Mouse (Mus musculus): ENCODE data around the gene Gli3. TPM values are rescaled to one million over a fixed set of nuclear protein-coding genes. Genes with fewer than 3 reads are reported as not detected.

Gli3 gene
- polyA plus RNA-seq, 1 experiment from 2014 or later: 35.2 TPM

GRCm38 (mm10) chr13:15513114-15513513 lies 50.1 kb downstream of the Gli3 start:
- no peak overlapping the region for H3K27ac ChIP-seq (ENCODE audit: low read length)
- ATAC-seq (ENCODE audit: insufficient number of reproducible peaks, insufficient read depth, low FRiP score, low read depth): no peak
- H3K9me3 ChIP-seq (ENCODE audit: control insufficient read depth, low read depth, low read length): no peaks in the 10 kb centered on the region
- no peaks in the 10 kb centered on the region for H3K36me3 ChIP-seq (ENCODE audit: control insufficient read depth, insufficient read depth, low read length)
- no peak overlapping the region for H3K4me2 ChIP-seq (replicated peaks; ENCODE audit: low read depth, low read length)
- H3K27me3 ChIP-seq (ENCODE audit: control insufficient read depth, insufficient read depth, low read length): no peaks in the 10 kb centered on the region
- no peak overlapping the region for H3K9ac ChIP-seq (replicated peaks; ENCODE audit: low read depth, low read length)
- 77% methylated on average over 5 of the region's 5 CpGs for WGBS
- H3K4me3 ChIP-seq (ENCODE audit: low read depth, low read length): no peak overlapping the region
- no peaks in the 10 kb centered on the region for H3K4me1 ChIP-seq (ENCODE audit: control insufficient read depth, insufficient read depth, low read length)

GRCm38 (mm10) chr13:15514082-15514481 lies 51.0 kb downstream of the Gli3 start:
- no peaks in the 10 kb centered on the region for H3K4me1 ChIP-seq (ENCODE audit: control insufficient read depth, insufficient read depth, low read length)
- no peak for ATAC-seq (ENCODE audit: insufficient number of reproducible peaks, insufficient read depth, low FRiP score, low read depth)
- H3K27ac ChIP-seq (ENCODE audit: low read length): no peak overlapping the region
- no peaks in the 10 kb centered on the region for H3K27me3 ChIP-seq (ENCODE audit: control insufficient read depth, insufficient read depth, low read length)
- H3K36me3 ChIP-seq (ENCODE audit: control insufficient read depth, insufficient read depth, low read length): no peaks in the 10 kb centered on the region
- no peak overlapping the region for H3K4me3 ChIP-seq (ENCODE audit: low read depth, low read length)
- no peak overlapping the region for H3K9ac ChIP-seq (replicated peaks; ENCODE audit: low read depth, low read length)
- H3K9me3 ChIP-seq (ENCODE audit: control insufficient read depth, low read depth, low read length): no peaks in the 10 kb centered on the region
- WGBS: 64% methylated on average over 8 of the region's 8 CpGs
- no peak overlapping the region for H3K4me2 ChIP-seq (replicated peaks; ENCODE audit: low read depth, low read length)

- 85% methylated on average over 9 of the region's 9 CpGs for WGBS
- H3K36me3 ChIP-seq (ENCODE audit: control insufficient read depth, insufficient read depth, low read length): no peaks in the 10 kb centered on the region
- H3K27me3 ChIP-seq (ENCODE audit: control insufficient read depth, insufficient read depth, low read length): no peaks in the 10 kb centered on the region
- no peaks in the 10 kb centered on the region for H3K9me3 ChIP-seq (ENCODE audit: control insufficient read depth, low read depth, low read length)
- no peak overlapping the region for H3K4me3 ChIP-seq (ENCODE audit: low read depth, low read length)
- 0 out of 2 replicates have a peak, but pooled peaks cover 2% of the 10 kb centered on the region for H3K4me1 ChIP-seq (ENCODE audit: control insufficient read depth, insufficient read depth, low read length)
- no peak overlapping the region for H3K4me2 ChIP-seq (replicated peaks; ENCODE audit: low read depth, low read length)
- no peak overlapping the region for H3K27ac ChIP-seq (ENCODE audit: low read length)
- no peak overlapping the region for H3K9ac ChIP-seq (replicated peaks; ENCODE audit: low read depth, low read length)
- no peak for ATAC-seq (ENCODE audit: insufficient number of reproducible peaks, insufficient read depth, low FRiP score, low read depth)
These were observed 54.2 kb downstream of the Gli3 start for GRCm38 (mm10) chr13:15517048-15517760.

- Histone ChIP-seq H3K4me2 (replicated peaks; ENCODE audit: low read depth, low read length) (no peak overlapping the region), H3K27me3 (ENCODE audit: control insufficient read depth, insufficient read depth, low read length) (no peaks in the 10 kb centered on the region), H3K9ac (replicated peaks; ENCODE audit: low read depth, low read length) (no peak overlapping the region), H3K9me3 (ENCODE audit: control insufficient read depth, low read depth, low read length) (no peaks in the 10 kb centered on the region), H3K27ac (ENCODE audit: low read length) (no peak overlapping the region), H3K4me3 (ENCODE audit: low read depth, low read length) (no peak overlapping the region), H3K4me1 (ENCODE audit: control insufficient read depth, insufficient read depth, low read length) (0 out of 2 replicates have a peak, but pooled peaks cover 2% of the 10 kb centered on the region), H3K36me3 (ENCODE audit: control insufficient read depth, insufficient read depth, low read length) (no peaks in the 10 kb centered on the region)
- WGBS: 49% methylated on average over 2 of the region's 2 CpGs
- no peak for ATAC-seq (ENCODE audit: insufficient number of reproducible peaks, insufficient read depth, low FRiP score, low read depth)
These were observed 57.3 kb downstream of the Gli3 start for GRCm38 (mm10) chr13:15520353-15520752.

GRCm38 (mm10) chr13:15522153-15522552 lies 59.1 kb downstream of the Gli3 start:
- H3K4me1 ChIP-seq (ENCODE audit: control insufficient read depth, insufficient read depth, low read length): 0 out of 2 replicates have a peak, but pooled peaks cover 2% of the 10 kb centered on the region
- no peak overlapping the region for H3K9ac ChIP-seq (replicated peaks; ENCODE audit: low read depth, low read length)
- WGBS: 93% methylated on average over 3 of the region's 3 CpGs
- no peaks in the 10 kb centered on the region for H3K36me3 ChIP-seq (ENCODE audit: control insufficient read depth, insufficient read depth, low read length)
- H3K4me2 ChIP-seq (replicated peaks; ENCODE audit: low read depth, low read length): no peak overlapping the region
- no peak for ATAC-seq (ENCODE audit: insufficient number of reproducible peaks, insufficient read depth, low FRiP score, low read depth)
- no peaks in the 10 kb centered on the region for H3K9me3 ChIP-seq (ENCODE audit: control insufficient read depth, low read depth, low read length)
- no peak overlapping the region for H3K4me3 ChIP-seq (ENCODE audit: low read depth, low read length)
- no peak overlapping the region for H3K27ac ChIP-seq (ENCODE audit: low read length)
- no peaks in the 10 kb centered on the region for H3K27me3 ChIP-seq (ENCODE audit: control insufficient read depth, insufficient read depth, low read length)

- Histone ChIP-seq H3K9me3 (ENCODE audit: control insufficient read depth, low read depth, low read length) (no peaks in the 10 kb centered on the region), H3K4me1 (ENCODE audit: control insufficient read depth, insufficient read depth, low read length) (0 out of 2 replicates have a peak, but pooled peaks cover 2% of the 10 kb centered on the region), H3K4me2 (replicated peaks; ENCODE audit: low read depth, low read length) (no peak overlapping the region), H3K27ac (ENCODE audit: low read length) (no peak overlapping the region), H3K36me3 (ENCODE audit: control insufficient read depth, insufficient read depth, low read length) (no peaks in the 10 kb centered on the region), H3K4me3 (ENCODE audit: low read depth, low read length) (no peak overlapping the region), H3K9ac (replicated peaks; ENCODE audit: low read depth, low read length) (no peak overlapping the region), H3K27me3 (ENCODE audit: control insufficient read depth, insufficient read depth, low read length) (no peaks in the 10 kb centered on the region)
- no peak for ATAC-seq (ENCODE audit: insufficient number of reproducible peaks, insufficient read depth, low FRiP score, low read depth)
- WGBS: 70% methylated on average over 8 of the region's 8 CpGs
These were observed 61.2 kb downstream of the Gli3 start for GRCm38 (mm10) chr13:15524208-15524607.

- H3K4me3 ChIP-seq (ENCODE audit: low read depth, low read length): no peak overlapping the region
- no peaks in the 10 kb centered on the region for H3K27me3 ChIP-seq (ENCODE audit: control insufficient read depth, insufficient read depth, low read length)
- H3K4me2 ChIP-seq (replicated peaks; ENCODE audit: low read depth, low read length): no peak overlapping the region
- H3K9ac ChIP-seq (replicated peaks; ENCODE audit: low read depth, low read length): no peak overlapping the region
- no peaks in the 10 kb centered on the region for H3K36me3 ChIP-seq (ENCODE audit: control insufficient read depth, insufficient read depth, low read length)
- no peaks in the 10 kb centered on the region for H3K4me1 ChIP-seq (ENCODE audit: control insufficient read depth, insufficient read depth, low read length)
- no peak for ATAC-seq (ENCODE audit: insufficient number of reproducible peaks, insufficient read depth, low FRiP score, low read depth)
- H3K9me3 ChIP-seq (ENCODE audit: control insufficient read depth, low read depth, low read length): no peaks in the 10 kb centered on the region
- 96% methylated on average over 4 of the region's 4 CpGs for WGBS
- no peak overlapping the region for H3K27ac ChIP-seq (ENCODE audit: low read length)
These were observed 63.7 kb downstream of the Gli3 start for GRCm38 (mm10) chr13:15526691-15527090.

GRCm38 (mm10) chr13:15531568-15531967 lies 68.5 kb downstream of the Gli3 start:
- Histone ChIP-seq H3K27me3 (ENCODE audit: control insufficient read depth, insufficient read depth, low read length) (no peaks in the 10 kb centered on the region), H3K4me1 (ENCODE audit: control insufficient read depth, insufficient read depth, low read length) (no peaks in the 10 kb centered on the region), H3K4me3 (ENCODE audit: low read depth, low read length) (no peak overlapping the region), H3K36me3 (ENCODE audit: control insufficient read depth, insufficient read depth, low read length) (no peaks in the 10 kb centered on the region), H3K9ac (replicated peaks; ENCODE audit: low read depth, low read length) (no peak overlapping the region), H3K4me2 (replicated peaks; ENCODE audit: low read depth, low read length) (no peak overlapping the region), H3K9me3 (ENCODE audit: control insufficient read depth, low read depth, low read length) (no peaks in the 10 kb centered on the region), H3K27ac (ENCODE audit: low read length) (no peak overlapping the region)
- no peak for ATAC-seq (ENCODE audit: insufficient number of reproducible peaks, insufficient read depth, low FRiP score, low read depth)
- WGBS: 81% methylated on average over 3 of the region's 3 CpGs

- no peaks in the 10 kb centered on the region for H3K27me3 ChIP-seq (ENCODE audit: control insufficient read depth, insufficient read depth, low read length)
- H3K4me2 ChIP-seq (replicated peaks; ENCODE audit: low read depth, low read length): no peak overlapping the region
- H3K27ac ChIP-seq (ENCODE audit: low read length): no peak overlapping the region
- H3K9me3 ChIP-seq (ENCODE audit: control insufficient read depth, low read depth, low read length): no peaks in the 10 kb centered on the region
- no peak overlapping the region for H3K4me3 ChIP-seq (ENCODE audit: low read depth, low read length)
- WGBS: 26% methylated on average over 5 of the region's 5 CpGs
- no peak overlapping the region for H3K9ac ChIP-seq (replicated peaks; ENCODE audit: low read depth, low read length)
- no peak for ATAC-seq (ENCODE audit: insufficient number of reproducible peaks, insufficient read depth, low FRiP score, low read depth)
- no peaks in the 10 kb centered on the region for H3K36me3 ChIP-seq (ENCODE audit: control insufficient read depth, insufficient read depth, low read length)
- peaks cover 24% of the 10 kb centered on the region for H3K4me1 ChIP-seq (ENCODE audit: control insufficient read depth, insufficient read depth, low read length)
These were observed 74.2 kb downstream of the Gli3 start for GRCm38 (mm10) chr13:15537206-15537605.
